Mouse (Mus musculus) gastrocnemius, adult 2 months (tissue): ENCODE data around the gene Ctns. TPM values are rescaled to one million over a fixed set of nuclear protein-coding genes. Genes with fewer than 3 reads are reported as not detected.

Experiments used
- DNase-seq: peaks from one replicate; pipeline ENCODE4 v3.0.0; 2022
- H3K27ac ChIP-seq: fragments of 200-600 bp; 2 replicates; pipeline ENCODE4 v1.8.1; 2022; ENCODE audit warnings: mild to moderate bottlenecking
- H3K4me3 ChIP-seq: fragments of 200-600 bp; 2 replicates; pipeline ENCODE4 v1.8.1; 2022; ENCODE audit warnings: mild to moderate bottlenecking, moderate library complexity
- CTCF ChIP-seq: fragments of 200-600 bp; IDR thresholded peaks from 2 replicates; pipeline ENCODE4 v1.8.1; 2022; ENCODE audit warnings: antibody characterized with exemption, mild to moderate bottlenecking, moderate library complexity
- intact Hi-C: fragments of 180-260 bp; cut with DNase I; formaldehyde crosslinking; loops from one replicate; pipeline ENCODE4 v1.15.1; 2025
- total RNA-seq, 2 experiments: library from RNA; stranded (reverse); gene quantifications; 2 replicates each; pipeline ENCODE4 v1.2.3; 2021

Ctns gene
- total RNA-seq, 2 experiments from 2014 or later = 5.7 to 7.8 TPM

GRCm38 (mm10) chr11:73219671-73220070 lies 20.8 kb upstream of the Ctns start:
- Histone ChIP-seq H3K27ac (no peak overlapping the region), H3K4me3 (no peak overlapping the region)
- intact Hi-C loops = no loop called here
- TF ChIP-seq CTCF = peak; percentile 41
- no peak for DNase-seq

DNA sequence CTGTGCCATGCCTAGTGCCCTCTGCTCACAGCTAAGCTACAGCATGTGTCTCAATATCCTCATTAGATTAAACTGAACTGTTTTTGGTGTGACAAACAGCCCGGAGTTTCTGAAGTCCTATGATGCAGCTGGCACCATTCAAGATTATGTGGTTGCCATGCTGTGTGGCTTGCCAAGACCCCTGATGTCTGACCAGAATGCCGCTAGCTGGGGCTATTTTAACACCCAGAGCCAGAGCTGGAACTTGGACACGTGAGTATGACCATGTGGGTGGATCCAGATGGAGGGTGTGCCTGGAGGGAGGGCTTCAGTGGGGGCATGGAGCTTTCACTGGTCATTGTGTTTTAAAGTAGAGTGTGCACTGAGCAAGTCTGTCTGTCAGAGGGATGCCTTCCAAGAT lies 15.1 kb upstream of the Ctns start:
- intact Hi-C loops = no loop called here
- no peak for DNase-seq
- H3K27ac ChIP-seq = no peak overlapping the region
- H3K4me3 ChIP-seq = no peak overlapping the region
- no peak for TF ChIP-seq CTCF

DNA sequence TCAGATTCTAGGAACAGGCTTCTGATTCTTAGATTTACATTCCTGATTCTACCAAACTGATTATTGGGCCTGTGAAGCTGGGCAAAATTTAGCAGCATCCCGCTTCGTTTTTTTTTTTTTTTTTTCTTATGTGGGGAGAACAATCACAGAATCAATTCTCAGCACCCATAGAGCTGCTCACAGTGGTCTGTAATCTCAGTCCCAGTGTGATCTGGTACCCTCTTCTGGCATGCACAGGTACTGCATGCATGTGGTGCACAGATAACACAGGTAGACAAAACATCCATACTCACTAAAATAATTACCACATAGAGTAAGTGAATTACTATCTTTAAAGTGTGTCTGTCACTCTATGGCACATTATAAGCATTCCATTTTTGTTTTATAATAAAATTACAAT lies 8.8 kb upstream of the Ctns start:
- intact Hi-C loops = no loop called here
- TF ChIP-seq CTCF = peak; percentile 37; the same call in 1 of the 2 replicates
- DNase-seq = no peak
- Histone ChIP-seq H3K4me3 (no peak overlapping the region), H3K27ac (no peak overlapping the region)

- no peak for TF ChIP-seq CTCF
- no peak for DNase-seq
- Histone ChIP-seq H3K4me3 (no peak overlapping the region), H3K27ac (no peak overlapping the region)
- intact Hi-C loops = no loop called here
Measured at GRCm38 (mm10) chr11:73205194-73205593, 6.4 kb upstream of the Ctns start.

DNA sequence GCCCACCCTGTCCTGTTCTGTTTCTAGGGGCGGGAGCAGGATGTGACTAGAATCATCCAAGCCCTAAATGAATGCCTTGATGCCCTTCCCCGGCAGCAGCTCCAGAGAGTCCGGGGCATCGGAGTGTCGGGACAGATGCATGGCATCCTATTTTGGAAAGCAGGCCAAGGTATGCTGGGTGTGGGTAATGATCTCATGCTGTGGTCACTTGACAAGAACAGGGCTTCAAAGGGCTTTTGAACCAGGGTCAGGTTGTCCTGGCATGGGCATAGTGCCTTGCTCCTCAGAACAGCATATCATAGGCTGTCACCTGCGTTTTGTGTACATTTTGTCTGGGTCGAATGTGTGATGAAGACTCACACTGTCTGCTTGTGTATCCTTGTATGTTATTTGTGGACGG lies 5.1 kb upstream of the Ctns start:
- no peak for DNase-seq
- intact Hi-C loops = no loop called here
- no peak overlapping the region for H3K4me3 ChIP-seq
- peak overlapping the region; percentile 40 for H3K27ac ChIP-seq
- TF ChIP-seq CTCF = no peak

DNA sequence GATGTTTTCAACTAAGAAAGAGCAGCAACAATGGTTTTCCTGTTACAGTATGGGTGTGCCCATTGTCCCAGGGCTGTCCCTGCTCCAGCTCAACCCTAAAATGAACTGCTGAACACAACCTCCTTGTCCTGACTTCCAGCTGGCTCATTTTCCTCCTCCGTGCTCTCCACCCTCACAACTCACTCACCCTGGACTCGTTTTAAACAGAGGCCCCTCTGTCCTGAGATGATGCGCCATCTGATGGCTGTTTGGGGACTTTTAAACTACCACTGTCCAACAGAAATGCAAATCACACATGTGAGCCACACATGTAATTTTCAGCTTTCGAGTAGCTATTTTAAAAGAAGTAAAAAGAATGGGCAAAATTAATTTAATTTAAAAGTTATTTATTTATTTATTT lies 2.8 kb upstream of the Ctns start:
- peak overlapping the region; percentile 65 for H3K27ac ChIP-seq
- peak; percentile 29 for DNase-seq

DNA sequence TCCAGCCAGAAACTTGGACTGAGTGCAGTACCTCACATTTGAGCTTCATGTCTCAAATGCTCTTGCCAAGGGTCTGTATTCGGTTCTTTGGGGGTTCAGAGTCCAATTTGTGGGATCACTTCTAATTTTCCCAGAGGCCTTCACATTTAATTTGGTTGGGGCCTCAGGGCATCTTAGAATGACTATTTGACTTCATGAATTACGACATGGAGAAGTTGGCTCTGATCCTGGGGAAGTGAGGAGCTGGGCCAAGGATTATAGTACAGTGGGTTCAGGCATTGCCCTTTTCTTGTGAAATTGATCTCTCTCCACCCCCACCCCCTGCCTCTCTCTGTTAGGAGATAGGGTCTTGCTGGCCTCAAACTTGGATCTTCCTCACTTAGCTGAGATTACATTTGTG lies 2.2 kb upstream of the Ctns start:
- Histone ChIP-seq H3K4me3 (no peak overlapping the region), H3K27ac (peak overlapping the region; percentile 65)
- no peak for DNase-seq
- no peak for TF ChIP-seq CTCF
- intact Hi-C loops = no loop called here

More for the DNA sequence above, 2.8 kb upstream of the Ctns start:
- peak; percentile 40 for TF ChIP-seq CTCF
- intact Hi-C loops = no loop called here
- H3K4me3 ChIP-seq = no peak overlapping the region

- no peak for DNase-seq
- TF ChIP-seq CTCF = no peak
- Histone ChIP-seq H3K27ac (peak overlapping the region; percentile 94), H3K4me3 (peak overlapping the region; percentile 92)
- intact Hi-C loops = loop anchor here (2.0 kb wide), 1 partner anchor 23 kb away; the partner anchor contains the start of genes Emc6 and Tax1bp3
Measured at GRCm38 (mm10) chr11:73199879-73200278, 1.0 kb upstream of the Ctns start.

- intact Hi-C loops = loop anchor here (2.0 kb wide), 1 partner anchor 22 kb away; the partner anchor contains the start of genes Emc6 and Tax1bp3
- no peak for TF ChIP-seq CTCF
- peak within 1 kb of the TSS; percentile 94 for H3K27ac ChIP-seq
- peak within 1 kb of the TSS; percentile 92 for H3K4me3 ChIP-seq
- peak; percentile 95 for DNase-seq
Measured at GRCm38 (mm10) chr11:73199230-73199712, 429 bp upstream of the Ctns start, which contains the start of gene Shpk. Gene Shpk, plus strand, starts transcription at chr11:73199460.

GRCm38 (mm10) chr11:73198190-73198589 lies 652 bp downstream of the Ctns start:
- Histone ChIP-seq H3K27ac (peak overlapping the region; percentile 94), H3K4me3 (peak overlapping the region; percentile 92)
- intact Hi-C loops = loop anchor here (2.0 kb wide), 1 partner anchor 21 kb away; the partner anchor contains the start of genes Emc6 and Tax1bp3
- no peak for TF ChIP-seq CTCF
- DNase-seq = no peak

DNA sequence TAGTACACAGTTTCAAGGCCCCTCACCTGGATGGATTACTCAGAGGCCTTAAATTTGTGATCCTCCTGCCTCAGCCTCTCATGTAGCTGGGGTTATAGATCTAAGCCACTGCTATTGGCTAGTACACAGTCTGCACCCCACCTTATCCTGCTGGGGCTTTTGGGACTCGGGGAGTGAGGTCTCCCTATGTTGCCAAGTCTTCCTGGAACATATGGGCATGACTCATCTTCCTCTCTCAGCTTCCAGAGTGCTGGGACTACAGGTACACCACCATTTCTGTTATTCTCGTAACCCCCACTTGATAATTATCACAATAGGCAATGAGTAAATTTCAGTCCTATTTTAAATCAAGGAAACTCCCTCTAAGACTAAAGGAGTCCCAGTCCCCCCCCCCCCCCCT lies 4.4 kb downstream of the Ctns start:
- Histone ChIP-seq H3K27ac (no peak overlapping the region), H3K4me3 (no peak overlapping the region)
- no peak for DNase-seq
- no peak for TF ChIP-seq CTCF
- intact Hi-C loops = no loop called here

GRCm38 (mm10) chr11:73193047-73193446 lies 5.8 kb downstream of the Ctns start:
- intact Hi-C loops = no loop called here
- Histone ChIP-seq H3K4me3 (no peak overlapping the region), H3K27ac (no peak overlapping the region)
- DNase-seq = no peak
- no peak for TF ChIP-seq CTCF

GRCm38 (mm10) chr11:73187231-73187630 lies 11.6 kb downstream of the Ctns start:
- intact Hi-C loops = no loop called here
- TF ChIP-seq CTCF = no peak
- H3K27ac ChIP-seq = no peak overlapping the region
- no peak for DNase-seq
- no peak overlapping the region for H3K4me3 ChIP-seq

GRCm38 (mm10) chr11:73185872-73186615 lies 12.8 kb downstream of the Ctns start:
- TF ChIP-seq CTCF = no peak
- DNase-seq = no peak
- H3K4me3 ChIP-seq = no peak overlapping the region
- intact Hi-C loops = no loop called here
- no peak overlapping the region for H3K27ac ChIP-seq
